ENCODE assay signal across 24 mouse cellular contexts in the genomic region with DNA sequence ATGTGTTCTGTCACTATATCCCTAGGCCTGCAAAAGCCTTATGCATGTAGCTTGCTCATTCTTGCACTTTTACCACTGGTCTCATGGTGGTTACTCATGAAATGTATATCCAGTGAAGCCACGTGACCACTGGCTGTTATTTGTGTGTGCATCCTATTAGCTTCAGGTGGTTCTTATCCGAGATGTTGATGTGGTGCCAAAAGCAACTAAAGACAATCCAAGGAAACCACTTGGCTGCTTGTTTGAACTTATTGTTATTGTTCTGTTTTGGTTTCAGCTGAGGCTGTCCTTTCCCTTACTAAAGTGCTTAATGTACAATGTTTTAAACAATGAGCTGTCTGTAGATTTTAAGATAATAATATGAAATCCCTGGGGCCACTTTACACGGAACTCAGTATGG.
DNase-seq lines count a peak whose midpoint lies in the region; ATAC-seq and TF ChIP-seq lines count a peak whose summit lies in the region.
"Had no signal": no experiment of that assay in that cellular context is flagged by ENCODE, and none has a peak within 500 bp of the region (broad histone marks: within the 10 kb centered on the region; RNA-seq: fewer than 3 reads in every experiment).

No protein-coding gene starts in this region.

- no peaks in the 10 kb centered on the region for H3K36me3 ChIP-seq in heart, embryonic 12.5 days
- H3K36me3 ChIP-seq in heart, postnatal 0 days (replicated peaks; ENCODE audit: control insufficient read depth, insufficient read depth, low read length) = no peaks in the 10 kb centered on the region
- no peaks in the 10 kb centered on the region for H3K36me3 ChIP-seq in heart, embryonic 10.5 days
- H3K36me3 ChIP-seq in lung, embryonic 14.5 days (ENCODE audit: insufficient read depth) = no peaks in the 10 kb centered on the region
- H3K36me3 ChIP-seq: embryonic facial prominence, embryonic 15.5 days; forebrain, embryonic 10.5 days; G1E; heart, embryonic 15.5 days; hindbrain, embryonic 13.5 days had no signal

- no peaks in the 10 kb centered on the region for H3K27me3 ChIP-seq in heart, embryonic 12.5 days (replicated peaks)
- H3K27me3 ChIP-seq in heart, postnatal 0 days (ENCODE audit: control insufficient read depth, insufficient read depth, low read length) = no peaks in the 10 kb centered on the region
- no peaks in the 10 kb centered on the region for H3K27me3 ChIP-seq in heart, embryonic 10.5 days (ENCODE audit: insufficient read depth, poor library complexity, severe bottlenecking)
- no peaks in the 10 kb centered on the region for H3K27me3 ChIP-seq in lung, embryonic 14.5 days (ENCODE audit: insufficient read depth, low read length)
- H3K27me3 ChIP-seq: embryonic facial prominence, embryonic 15.5 days; heart, embryonic 15.5 days; hindbrain, embryonic 13.5 days had no signal

- no peaks in the 10 kb centered on the region for H3K4me1 ChIP-seq in heart, embryonic 12.5 days (replicated peaks)
- H3K4me1 ChIP-seq in heart, postnatal 0 days (ENCODE audit: control insufficient read depth, insufficient read depth) = no peaks in the 10 kb centered on the region
- no peaks in the 10 kb centered on the region for H3K4me1 ChIP-seq in heart, embryonic 10.5 days
- no peaks in the 10 kb centered on the region for H3K4me1 ChIP-seq in lung, embryonic 14.5 days (ENCODE audit: insufficient read depth)
- H3K4me1 ChIP-seq in lung, adult 2 months (ENCODE audit: control insufficient read depth, insufficient read depth, low read length) = no peaks in the 10 kb centered on the region
- H3K4me1 ChIP-seq: embryonic facial prominence, embryonic 15.5 days; forebrain, embryonic 10.5 days; heart, embryonic 15.5 days; hindbrain, embryonic 13.5 days had no signal

- ATAC-seq in heart, embryonic 12.5 days (ENCODE audit: insufficient number of reproducible peaks, low FRiP score) = no peak
- no peak for ATAC-seq in heart, postnatal 0 days (ENCODE audit: insufficient read depth, low read depth)
- no peak for ATAC-seq in lung, embryonic 14.5 days (ENCODE audit: insufficient read depth)
- ATAC-seq: CD4-positive, CD25-positive, alpha-beta regulatory T cell, adult 4 months; forebrain, embryonic 14.5 days; hindbrain, postnatal 0 days had no signal

- peak; percentile 67 for TF ChIP-seq EP300 in heart, postnatal 0 days (IDR thresholded peaks at IDR 0.05; ENCODE audit: low read depth)

- H3K4me3 ChIP-seq in heart, embryonic 12.5 days = no peak overlapping the region
- no peak overlapping the region for H3K4me3 ChIP-seq in heart, postnatal 0 days (ENCODE audit: low read depth, low read length)
- H3K4me3 ChIP-seq in heart, embryonic 10.5 days = no peak overlapping the region
- H3K4me3 ChIP-seq in lung, embryonic 14.5 days (ENCODE audit: low read depth, low read length) = no peak overlapping the region
- no peak overlapping the region for H3K4me3 ChIP-seq in lung, adult 2 months (replicated peaks; ENCODE audit: extremely low read depth, low read depth, low read length)
- H3K4me3 ChIP-seq: embryonic facial prominence, embryonic 15.5 days; erythroblast, embryonic 14.5 days; forebrain, embryonic 10.5 days; heart, embryonic 15.5 days; hindbrain, embryonic 13.5 days had no signal

- TF ChIP-seq CTCF in heart, postnatal 0 days (IDR thresholded peaks at IDR 0.05; ENCODE audit: low read depth) = no peak
- no peak for TF ChIP-seq CTCF in lung, embryonic 14.5 days (IDR thresholded peaks at IDR 0.05; ENCODE audit: low read depth)
- TF ChIP-seq CTCF in lung, adult 2 months (IDR thresholded peaks at IDR 0.05; ENCODE audit: insufficient read depth, low read length) = no peak

- 52% methylated on average over 3 of the region's 3 CpGs for WGBS in heart, embryonic 12.5 days
- WGBS in heart, postnatal 0 days = 36% methylated on average over 3 of the region's 3 CpGs
- 63% methylated on average over 3 of the region's 3 CpGs for WGBS in heart, embryonic 10.5 days
- 60% methylated on average over 3 of the region's 3 CpGs for WGBS in lung, embryonic 14.5 days
- WGBS in lung, adult 2 months = 38% methylated on average over 3 of the region's 3 CpGs

- H3K9ac ChIP-seq in heart, embryonic 12.5 days = no peak overlapping the region
- no peak overlapping the region for H3K9ac ChIP-seq in heart, postnatal 0 days (replicated peaks; ENCODE audit: low read depth, low read length)
- no peak overlapping the region for H3K9ac ChIP-seq in lung, embryonic 14.5 days
- H3K9ac ChIP-seq: embryonic facial prominence, embryonic 15.5 days; heart, embryonic 15.5 days; hindbrain, embryonic 13.5 days had no signal

- H3K27ac ChIP-seq in heart, embryonic 12.5 days (ENCODE audit: poor library complexity, severe bottlenecking) = no peak overlapping the region
- no peak overlapping the region for H3K27ac ChIP-seq in heart, postnatal 0 days (ENCODE audit: low read depth)
- H3K27ac ChIP-seq in heart, embryonic 10.5 days = no peak overlapping the region
- no peak overlapping the region for H3K27ac ChIP-seq in lung, embryonic 14.5 days (ENCODE audit: low read depth)
- H3K27ac ChIP-seq: embryonic facial prominence, embryonic 15.5 days; forebrain, embryonic 10.5 days; heart, embryonic 15.5 days; hindbrain, embryonic 13.5 days; hindbrain, postnatal 0 days had no signal

- TF ChIP-seq POLR2A in lung, adult 2 months (IDR thresholded peaks at IDR 0.05; ENCODE audit: borderline replicate concordance, extremely low read depth, low read depth, low read length) = no peak

- H3K4me2 ChIP-seq in heart, embryonic 12.5 days = no peak overlapping the region
- H3K4me2 ChIP-seq in heart, postnatal 0 days (ENCODE audit: low read depth, low read length) = no peak overlapping the region
- no peak overlapping the region for H3K4me2 ChIP-seq in lung, embryonic 14.5 days
- H3K4me2 ChIP-seq: embryonic facial prominence, embryonic 15.5 days; heart, embryonic 15.5 days; hindbrain, embryonic 13.5 days had no signal

- H3K9me3 ChIP-seq in heart, embryonic 12.5 days (replicated peaks) = no peaks in the 10 kb centered on the region
- H3K9me3 ChIP-seq in heart, postnatal 0 days (replicated peaks; ENCODE audit: control insufficient read depth, low read length) = no peaks in the 10 kb centered on the region
- H3K9me3 ChIP-seq in heart, embryonic 10.5 days = no peaks in the 10 kb centered on the region
- no peaks in the 10 kb centered on the region for H3K9me3 ChIP-seq in lung, embryonic 14.5 days (ENCODE audit: low read depth, low read length)
- H3K9me3 ChIP-seq: embryonic facial prominence, embryonic 15.5 days; forebrain, embryonic 10.5 days; G1E; heart, embryonic 15.5 days; hindbrain, embryonic 13.5 days had no signal

- peak; percentile 92 for DNase-seq in heart, adult 11 months
- peak; percentile 22 for DNase-seq in heart, postnatal 0 days (ENCODE audit: low spot score)
- no peak for DNase-seq in heart, embryonic 10.5 days (ENCODE audit: low spot score)
- DNase-seq in lung, embryonic 14.5 days = peak; percentile 36
- no peak for DNase-seq in lung, postnatal 14 days
- DNase-seq in lung, postnatal 36 days = peak; percentile 7
- DNase-seq in lung, adult 2 months = no peak
- DNase-seq: adrenal gland, postnatal 10 days; B cell, adult 2 months; cerebellum, adult 11 months; cerebellum, adult 8-10 months; cerebellum, postnatal 14 days; embryo, embryonic 11 days; gastrocnemius, postnatal 36 days had no signal

Comparison
In these comparisons a context has a peak if more than half of its experiments do, and no peak if none do; other contexts are left out.
1. DNase-seq: peak in heart, adult 11 months (single experiment), heart, postnatal 0 days (single experiment), lung, embryonic 14.5 days (single experiment) and lung, postnatal 36 days (single experiment); none in heart, embryonic 10.5 days (single experiment), lung, postnatal 14 days (single experiment) and lung, adult 2 months (single experiment).